Mouse (Mus musculus) stomach, embryonic 16.5 days (tissue): ENCODE results near the gene Gm14685. TPM values are rescaled to one million over a fixed set of nuclear protein-coding genes. Genes with fewer than 3 reads are reported as not detected.
A peak's percentile ranks its signal among the peaks of the same experiment; 100 is the strongest.
"Not testable (repeated sequence)": the region's sequence is repeated elsewhere in the genome, so short reads cannot be mapped to it uniquely, and the experiment has no call there.

Source experiments
- ATAC-seq: fragments of 200-750 bp; cut with Nextera tagmentation; 2 replicates; pipeline ENCODE4 v1.8.0; 2017; ENCODE audit warnings: moderate number of reproducible peaks, moderate TSS enrichment; ENCODE audit not compliant: insufficient read depth, low FRiP score
- H3K27ac ChIP-seq: fragments of 300-500 bp; sonication (generic); 2 replicates; pipeline ENCODE4 v1.5.1; 2014; ENCODE audit warnings: low read length
- H3K27me3 ChIP-seq: fragments of 300-500 bp; sonication (generic); 2 replicates; pipeline ENCODE4 v1.6.1; 2014; ENCODE audit warnings: low read length, control low read depth, mixed read lengths; ENCODE audit not compliant: control insufficient read depth, insufficient read depth
- H3K36me3 ChIP-seq: fragments of 300-500 bp; sonication (generic); 2 replicates; pipeline ENCODE4 v1.6.1; 2014; ENCODE audit warnings: low read length; ENCODE audit not compliant: control insufficient read depth, insufficient read depth
- H3K4me1 ChIP-seq: fragments of 300-500 bp; sonication (generic); 2 replicates; pipeline ENCODE4 v1.6.1; 2014; ENCODE audit warnings: low read length, control low read depth, mixed read lengths; ENCODE audit not compliant: control insufficient read depth, insufficient read depth
- H3K4me2 ChIP-seq: fragments of 300-500 bp; sonication (generic); 2 replicates; pipeline ENCODE4 v1.6.1; 2014; ENCODE audit warnings: low read depth, low read length, mixed read lengths
- H3K4me3 ChIP-seq: fragments of 300-500 bp; sonication (generic); replicated peaks from 2 replicates; pipeline ENCODE4 v1.5.1; 2014; ENCODE audit warnings: mild to moderate bottlenecking, low read length
- H3K9ac ChIP-seq: fragments of 300-500 bp; sonication (generic); 2 replicates; pipeline ENCODE4 v1.6.1; 2014; ENCODE audit warnings: low read length
- H3K9me3 ChIP-seq: fragments of 300-500 bp; sonication (generic); replicated peaks from 2 replicates; pipeline ENCODE4 v1.6.1; 2016; ENCODE audit warnings: low read length, control low read depth; ENCODE audit not compliant: control insufficient read depth
- WGBS: fragments of 180-500 bp; shearing (Covaris S2); extraction: QIAGEN DNeasy Blood & Tissue Kit; methylation state at CpG from one replicate; pipeline ENCODE4 v1.1.7; 2014; 5-methylcytosine and 5-hydroxymethylcytosine counted together
- polyA plus RNA-seq: library from polyadenylated mRNA; unstranded; fragments of >200 nt; fragmentation: Nextera tagmentation; extraction: Ambion mirVana; gene quantifications from 2 replicates; pipeline ENCODE4 v1.2.1, GENCODE M21; 2015

Gene Gm14685
- polyA plus RNA-seq: 0.14 and 0.19 TPM in 2 replicates

DNA sequence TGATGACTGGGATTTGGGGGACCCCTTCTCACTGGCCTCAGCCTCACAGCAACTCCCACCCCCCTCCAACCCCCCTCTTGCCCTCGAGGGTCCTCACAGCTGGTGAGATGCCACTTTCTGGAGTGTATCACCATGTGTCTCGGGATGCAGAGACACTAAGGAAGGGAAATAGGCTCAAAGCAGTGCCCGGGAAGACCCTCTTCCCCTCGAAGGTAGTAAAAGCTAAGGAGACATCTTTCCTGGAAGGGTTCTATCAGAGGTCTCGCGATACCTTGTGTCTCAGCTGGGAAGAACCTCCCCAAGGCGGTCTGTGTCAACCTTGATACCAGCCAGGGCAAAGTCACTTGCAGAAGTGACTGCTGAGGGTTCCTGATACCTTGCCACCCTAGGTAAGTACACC lies at the start of gene Gm14685:
Gene Gm14685, plus strand, starts transcription at position 301 of the 400 bp plus-strand sequence.
- not testable (repeated sequence) for H3K9ac ChIP-seq, H3K27me3 ChIP-seq, H3K9me3 ChIP-seq, H3K27ac ChIP-seq, H3K4me1 ChIP-seq, H3K36me3 ChIP-seq, ATAC-seq, H3K4me3 ChIP-seq, H3K4me2 ChIP-seq
- no CpG with 5 or more reads among the region's 7 CpGs for WGBS

DNA sequence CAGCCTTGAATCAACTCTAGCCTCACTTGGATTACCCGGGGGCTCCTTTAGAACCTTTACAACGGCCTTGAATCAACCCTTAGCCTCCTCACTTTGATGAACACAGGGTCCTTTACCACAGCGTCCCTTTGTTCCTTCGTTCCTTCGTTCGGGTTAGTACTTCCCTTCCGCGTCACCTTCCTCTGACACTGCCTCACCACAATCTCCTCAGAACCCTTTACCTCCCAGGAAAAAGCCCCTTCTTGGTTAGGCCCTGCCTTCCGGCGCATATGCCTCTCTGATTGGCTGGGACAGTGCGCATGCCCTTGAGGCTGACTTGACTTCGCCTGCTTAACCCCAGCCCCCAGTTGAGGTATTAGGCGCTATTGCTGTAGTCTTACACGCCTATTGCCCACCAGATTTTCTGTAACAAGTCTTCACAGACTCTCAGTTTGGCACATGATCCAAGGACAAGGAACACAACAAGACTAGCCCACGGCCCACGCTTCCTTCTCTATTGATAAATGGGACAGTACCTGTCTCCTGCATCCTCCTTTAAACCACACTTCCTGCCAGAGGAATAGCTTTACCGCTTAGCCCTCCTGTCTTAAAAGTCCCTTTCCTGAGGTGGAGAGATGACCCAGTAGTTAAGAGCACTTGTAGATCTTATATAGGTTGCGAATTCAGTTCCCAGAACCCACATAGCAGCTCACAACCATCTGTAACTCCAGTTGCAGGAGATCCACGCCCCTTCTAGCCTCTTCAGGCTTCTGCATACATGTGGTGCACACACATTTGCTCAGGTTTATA lies 34.4 kb upstream of the Gm14685 start, which contains the start of gene Xlr4a:
Gene Xlr4a, minus strand, starts transcription at position 212 of the 789 bp plus-strand sequence.
- not testable (repeated sequence) for H3K27ac ChIP-seq, H3K27me3 ChIP-seq, H3K9ac ChIP-seq, H3K36me3 ChIP-seq, H3K4me3 ChIP-seq, H3K4me2 ChIP-seq, H3K4me1 ChIP-seq, H3K9me3 ChIP-seq, ATAC-seq
- WGBS: 77% methylated on average over 18 of the region's 19 CpGs

GRCm38 (mm10) chrX:73096941-73097508 lies 19.8 kb upstream of the Gm14685 start, which contains the start of gene Xlr3a:
Xlr3a (minus strand) TSS chrX:73097095.
- not testable (repeated sequence) for H3K27ac ChIP-seq, H3K4me3 ChIP-seq, H3K9me3 ChIP-seq, H3K4me1 ChIP-seq, H3K27me3 ChIP-seq, ATAC-seq, H3K9ac ChIP-seq, H3K36me3 ChIP-seq, H3K4me2 ChIP-seq
- WGBS: 72% methylated on average over 12 of the region's 13 CpGs

DNA sequence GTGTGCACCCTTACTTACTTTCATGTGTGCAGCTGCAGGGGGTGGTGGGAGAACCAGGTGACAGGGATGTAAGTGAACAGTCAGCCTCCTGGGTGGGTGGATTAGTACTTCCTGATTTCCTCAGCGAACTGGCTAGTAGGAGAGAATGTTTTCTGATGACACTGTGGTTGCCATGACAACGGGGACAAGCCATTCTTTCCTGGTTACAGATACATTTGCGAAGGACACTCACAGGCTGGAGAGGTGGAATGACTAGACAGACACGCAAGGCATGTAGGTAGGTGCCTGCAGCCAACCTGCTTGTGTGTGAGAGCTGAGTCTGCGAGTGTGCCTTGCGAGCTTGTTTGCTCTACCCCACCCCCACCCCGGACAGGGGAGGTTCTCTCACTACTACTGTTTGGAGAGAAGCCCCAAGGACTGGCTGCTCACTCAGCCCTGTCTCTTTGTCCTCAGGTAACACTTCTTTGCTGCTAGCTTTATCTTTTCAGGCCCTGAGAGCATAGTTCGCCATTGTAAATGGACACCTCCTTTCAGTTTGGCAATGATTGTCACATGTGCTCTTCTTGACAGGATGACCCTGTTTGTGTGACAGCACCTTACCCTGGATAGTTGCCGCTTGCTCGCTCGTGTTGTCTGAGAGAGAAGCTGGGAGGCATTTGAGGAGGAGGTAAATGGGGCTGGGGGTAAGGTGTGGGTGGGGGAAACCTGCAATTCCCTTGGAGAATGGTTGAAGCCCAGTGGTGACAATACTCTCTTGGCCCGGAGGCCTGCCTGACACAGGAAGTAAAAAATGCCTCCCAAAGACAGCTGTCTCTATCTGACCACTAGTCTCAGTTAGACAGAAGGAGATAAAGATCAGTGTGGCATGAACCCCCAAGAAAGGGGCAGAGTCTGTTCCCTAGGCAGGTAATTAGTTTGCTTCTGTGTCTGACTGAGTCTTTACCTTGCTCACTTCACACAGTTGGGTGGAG lies 6.3 kb downstream of the Gm14685 start:
- not testable (repeated sequence) for H3K27ac ChIP-seq, H3K4me3 ChIP-seq, H3K27me3 ChIP-seq, H3K9ac ChIP-seq, H3K36me3 ChIP-seq, H3K4me2 ChIP-seq, H3K4me1 ChIP-seq, H3K9me3 ChIP-seq
- no CpG with 5 or more reads among the region's 12 CpGs for WGBS
- ATAC-seq: peak; percentile 25; the same call in 1 of the 2 replicates

GRCm38 (mm10) chrX:73143218-73143618 lies 26.4 kb downstream of the Gm14685 start:
- not testable (repeated sequence) for H3K36me3 ChIP-seq, ATAC-seq, H3K27ac ChIP-seq, H3K4me3 ChIP-seq, H3K9me3 ChIP-seq, H3K4me1 ChIP-seq, H3K4me2 ChIP-seq, H3K27me3 ChIP-seq, H3K9ac ChIP-seq
- no CpG with 5 or more reads among the region's 7 CpGs for WGBS

- no CpG with 5 or more reads among the region's 20 CpGs for WGBS
- ATAC-seq, H3K4me3 ChIP-seq, H3K27me3 ChIP-seq, H3K27ac ChIP-seq, H3K4me1 ChIP-seq, H3K9me3 ChIP-seq, H3K4me2 ChIP-seq, H3K36me3 ChIP-seq, H3K9ac ChIP-seq: not testable (repeated sequence)
Observed at GRCm38 (mm10) chrX:73148496-73148895, 31.6 kb downstream of the Gm14685 start, which contains the start of gene Xlr5b. Xlr5b (plus strand) TSS chrX:73148796.

GRCm38 (mm10) chrX:73149350-73149749 lies 32.5 kb downstream of the Gm14685 start, which contains the start of gene DXBay18:
DXBay18 (minus strand) TSS chrX:73149450.
- ATAC-seq, H3K4me1 ChIP-seq, H3K9ac ChIP-seq, H3K4me3 ChIP-seq, H3K27ac ChIP-seq, H3K36me3 ChIP-seq, H3K4me2 ChIP-seq, H3K9me3 ChIP-seq, H3K27me3 ChIP-seq: not testable (repeated sequence)
- WGBS: no CpG with 5 or more reads among the region's 7 CpGs

- 70% methylated on average over 5 of the region's 15 CpGs for WGBS
- not testable (repeated sequence) for H3K4me3 ChIP-seq, H3K27ac ChIP-seq, H3K4me2 ChIP-seq, H3K9ac ChIP-seq, H3K27me3 ChIP-seq, ATAC-seq, H3K9me3 ChIP-seq, H3K36me3 ChIP-seq, H3K4me1 ChIP-seq
Observed at GRCm38 (mm10) chrX:73176889-73177288, 60.0 kb downstream of the Gm14685 start, which contains the start of gene Spin2d. Spin2d (minus strand) TSS chrX:73176989.
